Mouse (Mus musculus) brain, embryonic 18.5 days (tissue): ENCODE data around the gene Abca12.

ENCODE experiments used
- DNase-seq: peaks from one replicate; pipeline ENCODE4 v3.0.0-alpha.2; 2012; ENCODE audit warnings: low read depth, low spot score

The Abca12 gene

DNA sequence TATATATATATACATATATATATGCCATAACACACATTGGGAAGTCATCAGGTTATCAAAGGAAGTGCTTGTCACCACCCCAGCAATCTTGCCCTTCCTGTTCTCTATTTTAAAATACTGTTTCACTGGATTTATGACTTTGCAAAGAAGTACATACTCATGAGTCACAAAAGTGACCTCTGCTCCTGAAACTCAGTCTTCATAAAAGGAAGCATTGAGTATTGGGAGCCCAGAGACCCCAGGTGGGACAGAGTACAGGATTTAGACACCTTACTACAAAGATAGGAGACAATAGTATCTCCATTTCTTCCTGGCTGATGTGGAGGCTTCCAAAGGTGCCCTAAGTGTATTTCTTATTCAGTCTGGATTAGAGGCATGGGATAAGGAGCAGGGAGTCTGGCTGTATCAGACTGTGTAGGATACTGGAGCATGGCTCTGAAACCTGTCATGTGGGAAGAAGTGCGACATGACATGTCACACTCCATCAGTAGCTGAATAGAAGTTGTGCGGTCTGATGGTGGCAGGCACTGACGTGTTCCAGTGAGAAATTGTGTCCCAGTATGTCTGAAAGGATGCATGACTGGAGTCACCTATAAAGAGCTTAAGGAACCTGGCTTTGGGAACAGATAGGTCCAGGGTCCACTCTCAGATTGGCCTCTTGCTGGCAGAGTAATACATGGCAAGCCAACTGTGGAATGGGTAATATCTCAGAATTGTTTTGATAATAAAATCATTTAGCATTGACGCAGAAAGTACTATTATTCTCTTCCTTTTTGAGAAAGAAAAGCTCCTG is 76.0 kb downstream of the Abca12 start:
- DNase-seq: no peak

DNA sequence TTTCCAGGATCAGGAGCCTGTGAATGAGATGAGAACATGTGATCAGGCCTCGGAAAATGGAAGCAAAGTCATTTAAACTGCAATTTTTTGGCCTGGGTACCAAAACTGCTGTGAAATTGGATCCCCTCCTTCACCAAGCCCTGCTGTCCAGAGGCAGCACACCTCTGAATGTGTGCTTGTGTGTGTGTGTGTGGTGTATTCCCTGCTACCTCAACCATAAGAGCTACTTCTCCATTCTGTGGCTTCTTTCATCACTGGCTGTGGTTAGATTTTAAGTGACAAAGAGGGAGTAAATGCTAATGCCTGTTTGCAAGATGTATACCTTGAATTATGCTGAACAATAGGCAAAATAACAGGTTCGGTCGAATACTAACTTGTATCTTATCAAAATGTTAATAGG is 84.4 kb downstream of the Abca12 start:
- DNase-seq: no peak

DNA sequence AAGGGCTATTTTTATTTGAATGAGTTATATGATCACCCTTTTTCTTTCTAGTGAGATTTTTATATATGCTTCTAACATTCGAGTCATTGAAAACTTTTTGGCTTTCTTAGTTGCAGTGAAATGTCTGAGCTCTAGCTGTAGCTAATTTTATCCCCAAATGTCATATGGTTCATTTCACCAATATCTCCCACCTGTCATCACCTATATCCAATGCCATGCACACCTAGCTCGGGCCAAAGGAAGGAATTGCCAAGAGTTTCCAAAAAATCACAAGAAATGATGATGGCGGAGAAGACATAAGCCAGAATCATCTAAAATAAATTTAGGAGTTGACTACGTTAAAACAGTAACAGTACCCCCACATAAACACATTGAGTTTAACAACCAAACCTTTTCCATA is 102.5 kb downstream of the Abca12 start:
- DNase-seq: no peak

DNA sequence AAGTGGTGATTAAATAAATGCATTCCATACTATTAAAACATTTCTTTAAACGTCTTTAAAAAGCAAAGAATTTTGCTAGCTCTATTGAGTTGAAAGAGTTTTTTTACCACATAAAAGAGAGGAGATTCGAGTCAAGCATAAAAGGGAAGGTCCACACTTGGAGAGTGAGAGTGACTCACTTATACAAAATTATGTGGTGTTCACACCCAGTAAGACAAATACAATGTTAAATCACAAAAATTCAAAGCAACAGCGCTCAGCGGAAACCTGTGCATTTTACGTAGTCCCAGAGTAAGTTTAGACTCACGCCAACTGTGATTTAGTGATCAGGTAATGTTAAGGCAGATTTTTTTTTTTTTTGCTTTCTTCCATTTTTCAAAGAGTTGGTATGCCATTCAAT is 104.1 kb downstream of the Abca12 start:
- no peak for DNase-seq

DNA sequence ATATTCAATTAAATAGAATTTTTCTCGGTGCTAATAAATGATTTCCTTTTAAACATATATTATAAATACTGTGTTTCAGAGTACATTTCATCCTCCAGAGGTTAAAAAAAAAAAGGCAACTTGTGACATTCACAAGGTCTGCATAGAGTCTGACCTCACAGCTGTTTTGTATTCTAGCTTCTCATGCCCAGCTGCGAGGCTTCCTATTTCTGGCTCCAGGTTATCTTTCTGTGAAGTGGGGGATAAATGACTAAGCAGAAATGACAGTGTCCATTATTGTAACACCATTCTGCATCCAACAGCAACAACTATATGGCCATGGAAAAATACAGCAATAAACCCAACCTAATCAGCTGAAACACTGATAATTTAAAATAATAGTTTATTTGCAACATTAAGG is 107.3 kb downstream of the Abca12 start:
- DNase-seq: no peak

DNA sequence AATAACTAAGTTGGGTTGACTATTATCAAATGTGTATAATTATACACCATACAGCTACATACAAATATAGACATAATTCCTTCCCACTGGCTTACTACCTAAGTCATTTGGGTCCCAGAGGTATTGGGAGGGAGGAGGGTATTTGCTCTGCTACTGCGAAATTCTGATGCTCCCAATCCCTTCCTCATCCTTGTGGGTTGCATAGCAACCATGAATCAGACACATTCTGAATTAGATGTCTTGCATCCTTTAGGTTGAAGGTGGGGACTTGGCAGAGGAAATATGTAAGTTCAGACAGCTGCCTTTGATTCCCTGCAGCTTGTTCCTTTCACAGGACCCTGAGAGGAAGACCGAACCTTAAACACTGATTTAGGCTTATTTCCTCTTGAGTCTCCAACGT is 108.5 kb downstream of the Abca12 start:
- no peak for DNase-seq

DNA sequence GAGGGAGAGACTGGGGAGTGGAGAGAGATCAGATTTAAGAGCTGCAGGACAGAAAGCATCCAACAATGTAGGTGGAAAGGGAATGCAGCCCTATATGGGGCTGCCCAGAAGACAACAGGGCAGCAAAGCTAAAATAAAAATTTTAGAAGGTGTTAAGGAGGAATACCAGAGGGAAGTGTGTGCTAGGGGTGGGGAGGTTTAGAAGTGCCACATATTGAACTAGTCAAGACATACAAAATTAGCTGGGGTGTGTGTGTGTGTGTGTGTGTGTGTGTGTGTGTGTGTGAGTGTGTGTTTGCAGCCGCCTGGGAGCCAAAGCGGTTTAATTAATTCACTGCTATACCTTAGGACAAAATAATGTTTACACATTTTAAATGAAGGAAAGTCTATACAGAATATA is 110.1 kb downstream of the Abca12 start:
- DNase-seq: no peak

DNA sequence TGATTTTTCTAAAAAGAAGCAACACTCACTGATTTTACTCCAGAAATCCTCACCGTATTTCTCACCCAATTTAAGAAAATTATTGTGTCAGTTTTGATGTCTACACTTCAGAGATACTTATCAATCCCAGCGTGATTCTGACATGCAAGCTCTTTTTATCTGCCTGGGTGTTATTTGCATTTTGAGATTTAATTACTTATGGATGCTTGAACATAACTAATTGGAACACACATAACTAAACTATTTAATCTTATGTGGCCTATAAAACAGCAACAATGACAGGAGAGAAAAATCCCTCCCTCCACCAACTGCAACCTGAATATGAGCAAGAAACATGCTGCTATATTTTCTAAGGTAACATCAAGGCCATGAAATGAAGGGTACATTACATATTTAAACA is 117.7 kb downstream of the Abca12 start:
- no peak for DNase-seq

DNA sequence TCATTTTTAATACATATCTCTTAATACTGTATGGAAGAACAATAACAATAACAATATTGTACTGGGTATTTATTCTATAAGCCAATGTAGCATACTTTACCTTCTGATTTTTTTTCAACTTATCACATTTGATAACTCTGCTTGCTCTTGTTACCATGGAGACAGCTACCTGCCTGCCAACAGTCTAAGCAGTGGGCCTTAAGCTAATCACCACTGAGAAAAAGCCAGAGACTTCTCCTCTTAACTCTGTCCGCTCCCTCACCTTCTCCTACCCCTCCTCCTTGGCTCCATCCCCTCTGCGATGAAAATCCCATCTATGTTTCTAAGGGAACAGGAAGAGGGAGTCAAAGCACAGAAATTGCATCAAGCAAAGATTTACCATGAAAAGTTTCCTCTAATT is 118.1 kb downstream of the Abca12 start:
- DNase-seq: no peak

DNA sequence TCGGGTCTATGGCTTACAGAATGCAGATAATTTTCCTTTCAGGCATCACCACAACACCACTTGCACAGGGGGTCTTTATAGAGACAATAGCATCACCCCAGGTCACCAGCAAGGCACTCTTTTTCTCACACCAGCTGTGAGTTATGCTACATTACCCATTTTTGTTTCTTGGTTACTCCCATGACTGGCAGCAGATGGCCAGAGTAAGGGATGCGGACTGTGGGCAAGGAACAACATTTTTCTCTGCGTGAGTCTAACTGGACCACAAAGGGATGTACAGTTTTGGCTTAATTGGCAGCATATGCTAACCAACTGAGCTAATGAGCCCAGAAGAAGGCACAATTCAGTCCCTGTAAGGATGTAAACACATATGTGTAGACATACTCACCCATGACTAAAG is 122.8 kb downstream of the Abca12 start:
- no peak for DNase-seq

DNA sequence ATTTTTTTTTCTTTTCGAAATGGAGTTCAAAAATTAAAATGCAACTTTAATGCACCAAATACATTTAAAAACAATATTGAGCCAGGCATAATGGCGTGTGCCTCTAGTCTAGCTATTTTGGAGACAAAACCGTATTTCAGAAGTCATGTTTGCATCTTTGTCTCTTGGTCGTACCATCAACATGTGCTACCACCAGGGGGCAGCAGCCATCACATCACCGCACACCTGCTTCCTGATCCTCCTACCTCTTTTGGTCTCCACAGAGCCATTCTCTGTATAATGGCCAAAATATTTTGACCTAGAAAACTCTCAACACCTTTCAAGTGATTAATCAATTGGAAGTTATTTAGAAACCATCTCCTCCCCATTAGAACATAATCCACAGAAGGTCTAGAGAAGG is 125.2 kb downstream of the Abca12 start:
- DNase-seq: no peak

DNA sequence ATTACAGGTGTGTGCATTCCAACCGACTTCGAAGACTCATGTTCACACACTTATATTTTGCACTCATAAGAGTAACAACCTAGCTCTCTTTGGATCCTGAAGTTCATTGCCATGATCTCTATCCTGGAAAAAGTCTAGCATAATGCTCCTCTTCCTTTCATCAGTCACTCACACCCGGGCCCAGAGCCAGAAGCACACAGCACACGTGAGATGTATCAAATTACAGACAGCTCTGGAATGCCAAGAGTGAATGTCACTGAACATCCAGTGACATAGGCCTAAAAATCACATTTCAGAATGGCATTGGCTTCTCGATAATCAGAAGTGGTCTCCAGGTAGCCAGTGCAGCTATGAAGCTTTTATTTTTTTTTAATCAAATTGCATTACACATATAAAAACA is 137.8 kb downstream of the Abca12 start:
- no peak for DNase-seq

DNA sequence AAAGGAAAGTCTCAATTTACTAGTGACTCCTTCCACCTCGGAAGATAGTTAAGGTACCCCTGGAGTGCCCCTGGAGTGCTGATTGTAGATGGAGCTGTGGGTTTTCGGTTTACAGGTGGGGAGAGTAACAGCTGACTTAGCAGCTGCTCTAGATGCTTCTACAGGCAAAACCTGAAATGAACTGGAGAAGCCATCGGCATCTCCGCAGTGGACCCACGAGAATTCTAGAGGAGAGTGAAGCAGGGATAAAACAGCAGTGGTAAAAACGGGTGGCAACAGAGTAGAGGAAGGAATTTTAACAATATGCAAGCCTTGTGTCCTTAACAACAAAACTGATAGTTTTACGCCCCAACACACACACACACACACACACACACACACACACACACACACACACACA is 142.2 kb downstream of the Abca12 start:
- DNase-seq: no peak

DNA sequence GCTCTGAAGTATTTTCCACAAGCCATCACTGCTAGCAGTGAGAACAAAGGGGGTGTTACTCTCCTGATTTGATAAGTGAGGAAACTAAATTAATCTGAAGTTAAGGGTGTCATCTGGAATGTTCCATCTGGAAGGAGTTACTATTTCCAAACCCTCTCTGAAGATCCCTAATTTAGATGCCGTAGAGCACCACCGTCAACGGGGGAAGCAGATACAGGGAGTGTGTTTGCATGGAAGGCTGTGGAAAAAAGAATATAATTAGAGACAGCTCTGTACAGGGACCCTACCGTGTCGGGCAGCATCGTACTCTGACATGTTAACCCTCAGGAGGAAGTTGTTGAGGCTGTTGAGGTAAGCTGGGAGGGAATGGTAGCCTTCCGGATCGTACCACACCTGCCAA is 142.6 kb downstream of the Abca12 start:
- DNase-seq: no peak

DNA sequence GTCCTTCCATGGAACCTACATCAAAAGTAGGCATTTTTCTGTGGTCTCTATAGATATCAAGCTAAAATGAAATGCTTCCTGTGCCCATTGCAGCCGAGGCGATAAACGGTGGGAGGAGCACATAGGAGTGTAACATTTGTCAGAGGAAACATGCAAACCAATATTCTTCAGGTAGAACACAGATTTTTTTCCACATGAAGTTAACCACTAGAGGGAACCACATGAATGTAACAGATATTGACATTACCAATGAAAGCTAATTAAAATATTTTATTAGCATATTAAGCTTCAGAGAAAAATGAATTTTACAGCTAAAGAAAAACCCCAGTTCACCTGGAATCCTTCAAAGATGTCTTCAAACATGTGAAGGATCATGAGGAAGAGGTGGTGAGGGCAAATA is 144.6 kb downstream of the Abca12 start:
- no peak for DNase-seq

DNA sequence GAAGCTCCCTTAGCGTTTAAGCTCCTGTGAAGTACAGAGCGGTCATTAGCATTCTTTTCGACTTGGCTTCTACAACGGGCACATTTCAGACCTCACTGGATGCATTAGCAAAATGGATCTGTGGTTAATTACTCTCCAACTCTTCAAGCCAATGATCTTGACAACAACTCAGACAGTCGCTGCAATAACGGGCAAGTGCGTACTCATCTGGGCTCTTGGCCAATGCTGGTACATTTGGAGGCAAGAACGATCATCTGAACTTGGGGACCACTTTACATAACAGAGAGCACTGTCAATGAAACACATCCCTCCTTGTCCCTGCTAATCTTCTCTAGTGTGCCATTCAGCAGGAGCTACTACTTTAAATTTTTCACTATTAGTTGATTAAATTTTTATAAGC is 148.1 kb downstream of the Abca12 start:
- DNase-seq: no peak

DNA sequence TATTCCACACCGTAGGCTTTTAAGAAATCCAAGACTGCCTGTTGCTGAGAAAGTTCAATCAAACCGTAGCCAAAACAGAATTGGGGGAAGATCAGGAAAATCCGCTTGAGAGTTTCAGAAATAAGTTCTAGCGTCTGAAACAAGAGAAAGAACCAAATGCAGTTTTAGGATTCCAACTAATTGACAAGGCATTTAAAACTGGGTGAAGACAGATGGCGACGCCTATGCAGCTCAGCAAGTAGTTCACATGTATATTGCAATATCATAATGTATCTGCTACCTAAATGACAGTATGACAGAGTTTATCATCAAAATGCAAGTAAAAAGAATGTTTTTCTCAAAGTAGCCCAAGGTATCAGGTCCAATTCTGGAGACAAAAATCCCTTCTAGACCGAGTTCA is 151.2 kb downstream of the Abca12 start:
- DNase-seq: no peak

DNA sequence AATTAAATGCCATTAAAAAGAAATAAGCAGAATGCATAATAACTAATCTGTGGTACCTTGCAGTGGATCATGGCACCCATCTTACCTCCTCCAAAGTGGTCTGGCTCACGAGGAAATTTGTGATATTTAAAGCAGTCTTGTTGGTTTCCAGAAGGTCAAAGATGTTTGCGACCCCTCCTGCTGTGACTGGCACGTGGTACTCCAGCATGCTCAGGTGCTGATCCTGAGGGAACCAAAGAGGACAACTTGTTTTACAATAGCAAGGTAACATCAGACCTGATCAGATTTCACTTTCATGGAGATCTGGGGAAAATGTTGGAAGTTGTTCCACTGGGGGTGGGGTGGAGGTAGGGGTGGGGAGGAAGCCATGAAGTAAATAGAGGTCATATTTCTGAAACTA is 170.1 kb downstream of the Abca12 start:
- no peak for DNase-seq

DNA sequence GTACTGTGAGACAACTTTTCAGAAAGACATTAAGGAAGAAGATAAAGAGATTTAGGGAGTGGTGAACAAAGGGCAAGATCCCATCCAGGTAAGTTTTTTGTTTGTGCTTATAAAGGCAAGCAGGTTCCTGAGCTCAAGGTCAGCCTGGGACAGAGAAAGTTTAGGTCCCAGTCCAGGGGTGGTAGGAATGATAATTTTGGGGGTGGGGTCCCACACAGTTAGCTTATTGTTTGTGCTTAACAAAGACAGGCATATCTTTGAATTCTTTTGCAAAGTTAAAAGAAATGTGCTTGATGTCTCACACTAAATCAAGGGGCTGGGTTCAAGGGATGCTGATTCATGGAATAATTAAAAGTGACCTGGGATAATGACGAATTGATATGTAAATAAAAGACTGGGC is 173.3 kb downstream of the Abca12 start:
- DNase-seq: no peak

DNA sequence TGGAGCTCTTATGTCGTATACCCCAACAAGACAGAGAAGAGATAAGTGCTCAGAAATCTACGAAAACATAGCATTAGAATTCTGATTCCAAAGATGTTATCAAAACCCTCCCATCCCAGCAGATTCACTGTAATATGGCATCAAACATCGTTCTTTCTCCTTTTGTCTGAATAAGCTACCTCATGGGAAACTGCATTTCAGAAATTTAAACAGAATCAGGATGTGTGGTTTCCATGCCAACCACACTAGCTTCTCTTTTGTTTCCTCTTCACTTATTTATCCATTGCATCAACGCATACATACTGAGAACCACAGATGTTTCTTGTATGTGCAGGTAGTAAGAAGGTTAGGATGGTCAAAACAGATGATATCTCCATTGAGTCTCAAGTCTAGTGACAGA is 175.1 kb downstream of the Abca12 start:
- DNase-seq: no peak

DNA sequence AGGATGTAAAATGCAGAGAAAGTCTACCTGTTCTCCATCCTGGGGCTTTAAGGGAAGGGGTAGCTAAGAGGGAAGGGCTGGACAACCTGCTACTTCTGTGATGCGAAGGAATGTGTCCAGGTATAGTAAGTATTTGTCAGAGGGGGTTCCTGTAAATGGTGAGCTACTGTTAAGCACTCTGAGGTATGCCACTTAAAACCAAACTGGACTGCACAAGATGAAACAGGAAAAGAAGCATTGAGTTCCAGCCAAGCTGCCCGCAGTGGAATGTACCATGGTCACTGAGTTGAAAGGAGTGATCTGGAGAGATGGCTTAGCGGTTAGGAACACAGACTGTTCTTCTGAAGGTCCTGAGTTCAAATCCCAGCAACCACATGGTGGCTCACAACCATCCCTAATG is 179.4 kb downstream of the Abca12 start:
- DNase-seq: no peak

DNA sequence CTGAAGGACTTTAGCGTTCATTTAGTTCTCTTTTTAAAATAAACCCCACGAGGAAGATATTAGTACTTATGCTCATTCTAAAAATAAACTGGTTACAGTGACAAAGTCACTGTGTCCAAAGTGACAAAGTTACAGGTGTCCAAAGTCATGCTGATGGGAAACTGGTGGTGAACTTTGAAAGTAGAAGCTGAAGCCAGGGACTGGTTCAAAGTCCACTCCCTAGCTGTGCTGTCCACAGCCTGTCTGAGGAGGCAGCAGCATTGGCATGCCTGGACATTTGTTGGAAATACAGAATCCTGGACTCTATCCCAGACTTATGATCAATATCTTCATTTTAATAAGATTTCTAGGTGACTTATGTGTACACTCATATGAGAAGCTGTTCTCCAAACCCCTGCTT is 183.5 kb downstream of the Abca12 start:
- DNase-seq: no peak

DNA sequence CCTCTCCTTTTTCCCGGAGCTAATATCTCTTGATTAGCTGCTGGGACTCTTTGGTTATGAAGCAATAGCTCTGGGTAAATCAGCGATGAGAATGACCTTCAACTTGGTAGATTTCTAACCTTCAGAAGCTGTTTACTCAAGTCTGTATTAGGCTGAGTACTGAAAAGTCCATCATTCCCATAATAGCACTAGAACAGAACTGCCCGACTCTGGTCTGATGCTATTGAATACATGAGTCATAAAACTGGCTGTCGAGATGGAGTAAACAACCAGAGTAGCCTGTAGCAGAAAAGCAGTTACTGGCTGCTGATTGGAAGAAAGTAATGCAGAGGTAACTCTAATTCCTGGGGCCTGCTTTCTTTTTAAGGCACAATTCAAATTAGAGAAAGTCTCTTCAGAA is 211.1 kb downstream of the Abca12 start:
- DNase-seq: no peak

DNA sequence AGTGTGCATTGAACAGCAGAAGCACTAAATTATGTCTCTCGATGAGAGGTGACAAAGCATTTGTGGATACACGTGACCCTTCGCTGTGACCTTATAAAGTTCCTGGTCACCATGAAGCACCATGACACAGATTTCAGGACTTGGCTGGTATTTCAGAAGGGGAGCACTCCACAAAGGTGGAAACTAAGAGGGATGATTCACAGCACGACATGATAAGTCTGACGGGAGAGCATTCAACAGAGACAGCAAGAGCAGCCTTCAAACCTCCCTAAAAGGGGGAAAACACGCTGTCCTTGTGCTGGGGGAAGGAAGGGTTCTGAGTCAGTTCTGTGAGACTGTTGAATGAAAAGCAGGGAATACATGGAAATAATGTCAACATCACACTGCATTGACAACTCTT is 218.5 kb downstream of the Abca12 start:
- no peak for DNase-seq
